Mouse (Mus musculus): Measurements from ENCODE around the gene Zwint.
A peak's percentile ranks its signal among the peaks of the same experiment; 100 is the strongest.

Zwint gene

DNA sequence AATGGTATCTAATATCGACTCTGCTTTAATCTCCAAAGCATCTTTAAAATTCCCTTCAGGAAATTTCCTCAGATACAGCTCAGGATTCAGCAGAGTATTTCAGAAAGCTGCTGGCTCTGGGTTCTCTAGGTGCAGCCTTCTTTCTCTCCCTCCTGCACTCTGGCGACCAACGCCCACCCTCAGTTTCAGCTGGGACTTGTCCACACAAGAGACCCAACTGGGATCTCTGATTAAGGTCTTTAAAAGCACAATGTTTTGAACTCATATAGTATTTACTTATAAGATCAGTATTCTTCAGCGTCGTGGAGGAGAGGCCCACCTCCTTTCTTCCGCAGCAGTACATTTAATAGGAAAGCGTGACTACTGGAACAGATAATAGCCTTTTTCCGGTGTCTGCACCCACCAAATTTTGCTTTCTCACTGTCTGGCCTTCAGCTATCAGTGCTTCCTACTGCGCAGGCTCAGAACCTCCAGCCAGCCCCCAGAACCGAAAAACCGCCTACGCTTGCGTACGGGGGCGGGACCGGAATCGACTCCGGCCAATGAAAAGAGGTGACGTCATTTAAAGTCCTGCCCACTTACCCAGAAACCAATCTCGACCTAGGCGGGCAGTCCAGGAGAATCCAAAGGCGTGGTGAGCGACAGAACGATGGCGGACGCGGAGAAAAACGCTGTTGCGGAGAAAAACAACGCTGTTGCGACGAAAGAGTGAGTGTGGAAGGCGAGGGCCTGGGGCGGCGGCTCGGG is at the start of gene Zwint:
Gene Zwint, plus strand, starts transcription at position 576 of the 747 bp plus-strand sequence.
- peak; percentile 98 for DNase-seq (ENCODE audit: low read depth)

DNA sequence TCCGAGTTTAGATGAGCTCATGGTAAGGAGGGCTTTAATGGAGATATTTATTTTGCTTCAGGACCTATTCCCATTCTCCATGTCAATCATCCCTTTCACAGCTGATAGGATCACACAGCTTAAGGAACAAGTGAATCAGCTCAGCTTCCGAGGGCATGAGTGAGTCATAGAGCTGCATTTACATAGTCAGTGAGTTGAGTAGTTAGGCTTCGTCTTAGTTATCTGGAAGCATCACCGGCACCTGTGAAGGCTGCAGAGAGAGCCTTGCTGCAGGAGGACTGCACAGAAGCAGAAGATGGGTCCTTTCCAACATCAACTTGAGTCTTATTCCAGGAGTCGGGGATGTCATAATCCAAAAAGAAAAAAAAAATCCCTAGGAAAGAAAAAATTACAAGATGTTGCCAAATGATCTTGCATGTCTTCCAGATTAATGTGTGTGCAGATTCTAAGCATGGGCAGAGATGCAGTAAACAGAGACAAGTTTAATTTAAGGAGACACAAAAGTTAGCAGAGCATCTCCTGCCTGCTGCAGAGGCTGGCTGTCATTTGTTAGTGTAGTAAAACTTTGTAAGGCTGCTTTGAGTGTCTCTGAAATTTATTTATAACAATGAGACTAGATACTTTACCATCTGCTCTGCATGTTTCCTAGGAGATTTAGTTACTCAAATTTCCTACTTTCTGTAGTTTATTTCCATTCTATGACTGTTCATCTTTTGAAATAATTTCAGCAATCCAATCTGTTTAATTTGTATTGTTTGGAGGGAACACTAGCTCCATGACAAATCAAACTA is 41.3 kb upstream of the Zwint start:
- no peak for DNase-seq (ENCODE audit: low read depth)

DNA sequence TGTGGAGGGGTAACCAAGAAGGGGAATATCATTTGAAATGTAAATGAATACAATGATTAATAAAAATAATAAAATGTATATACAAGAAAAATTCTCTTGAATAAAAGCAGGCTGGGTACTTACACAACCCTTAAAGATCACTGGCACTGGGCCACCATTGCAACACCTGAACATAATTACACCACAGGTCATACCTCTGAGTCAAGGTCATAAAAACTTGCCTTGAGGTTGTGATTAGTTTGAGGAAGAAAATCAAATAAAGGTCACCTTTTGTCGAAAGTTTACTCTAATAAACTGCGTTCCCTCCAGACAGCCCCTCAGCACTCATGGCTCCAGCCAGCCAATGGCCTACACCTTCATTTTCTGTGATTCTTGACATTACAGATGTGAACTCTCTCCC is 38.5 kb upstream of the Zwint start:
- DNase-seq (ENCODE audit: low read depth) = no peak

DNA sequence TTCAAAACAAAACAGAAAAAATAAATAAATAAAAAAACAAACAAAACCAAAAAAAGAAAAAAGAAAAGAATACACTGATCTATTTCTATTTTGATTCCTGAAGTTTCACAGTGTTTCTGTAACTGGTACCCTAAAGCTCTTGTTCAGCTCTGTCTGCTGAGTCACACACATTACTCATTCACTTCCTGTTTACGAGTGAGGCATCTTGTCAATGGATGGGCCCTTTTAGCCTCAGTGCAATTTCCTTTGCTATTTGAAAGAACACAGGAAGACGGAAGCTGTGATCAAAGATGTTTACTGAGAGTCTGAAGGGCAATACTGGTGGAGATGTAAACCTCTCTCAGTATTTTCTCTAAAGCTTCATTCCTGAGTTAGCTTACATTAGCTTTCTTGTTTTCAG is 34.1 kb upstream of the Zwint start:
- peak; percentile 3 for DNase-seq (ENCODE audit: low read depth)

DNA sequence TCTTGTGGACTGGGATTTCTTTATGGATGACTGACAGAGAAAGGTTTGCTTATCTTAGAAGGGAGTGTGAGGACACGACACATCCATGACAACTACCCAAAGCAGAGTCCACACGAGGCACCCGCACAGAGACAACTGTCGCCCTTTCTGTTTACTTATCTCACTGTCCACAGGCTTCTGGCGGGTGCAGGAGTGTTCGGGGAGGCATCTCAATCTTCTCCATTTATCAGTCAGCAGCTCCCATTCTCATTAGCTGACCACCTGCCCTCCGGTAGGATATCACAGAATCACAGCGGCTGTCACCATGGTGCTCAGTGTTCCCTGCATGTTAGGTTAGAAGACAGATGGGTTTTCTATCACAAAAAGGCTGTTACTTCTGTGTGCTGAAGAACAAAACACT is 31.1 kb upstream of the Zwint start:
- DNase-seq (ENCODE audit: low read depth) = no peak

DNA sequence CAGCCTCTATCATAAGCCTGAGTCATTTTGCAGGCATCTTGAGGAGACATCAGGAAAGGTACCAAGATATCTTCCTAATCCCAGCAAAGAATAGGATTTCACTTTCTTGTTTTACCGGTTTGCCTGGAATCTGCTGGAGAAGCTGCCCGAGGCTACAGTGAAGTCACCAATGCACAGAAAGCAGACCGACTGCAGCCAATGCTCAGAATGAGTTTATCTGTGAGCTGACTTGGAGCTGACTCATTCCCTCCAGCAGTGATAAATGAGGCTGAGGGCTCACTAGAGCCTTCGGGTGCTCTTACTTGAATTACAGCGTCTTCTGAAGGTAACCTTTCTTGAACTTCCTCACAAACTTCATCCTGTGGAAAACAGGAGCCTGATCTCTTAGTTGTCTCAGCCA is 20.5 kb upstream of the Zwint start:
- DNase-seq (ENCODE audit: low read depth) = no peak

DNA sequence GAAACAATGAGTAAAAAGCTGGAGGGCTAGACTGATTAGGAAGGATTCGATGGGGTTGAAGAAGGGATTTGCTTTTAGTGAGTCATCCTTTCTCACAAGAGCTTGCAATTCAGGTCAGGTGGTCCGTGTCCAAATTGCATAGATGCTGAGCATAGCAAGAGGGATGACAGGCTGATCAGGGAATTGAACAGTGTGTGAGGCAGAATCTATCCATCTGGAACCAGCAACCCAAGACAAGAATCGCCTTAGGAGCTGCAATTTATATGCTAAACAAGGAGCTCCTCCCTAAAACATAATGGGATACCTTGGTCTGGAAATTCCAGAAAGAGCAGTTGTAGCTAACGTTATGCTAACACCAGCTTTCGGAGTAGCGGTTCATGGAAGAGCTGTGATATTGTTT is 3.8 kb upstream of the Zwint start:
- no peak for DNase-seq (ENCODE audit: low read depth)

DNA sequence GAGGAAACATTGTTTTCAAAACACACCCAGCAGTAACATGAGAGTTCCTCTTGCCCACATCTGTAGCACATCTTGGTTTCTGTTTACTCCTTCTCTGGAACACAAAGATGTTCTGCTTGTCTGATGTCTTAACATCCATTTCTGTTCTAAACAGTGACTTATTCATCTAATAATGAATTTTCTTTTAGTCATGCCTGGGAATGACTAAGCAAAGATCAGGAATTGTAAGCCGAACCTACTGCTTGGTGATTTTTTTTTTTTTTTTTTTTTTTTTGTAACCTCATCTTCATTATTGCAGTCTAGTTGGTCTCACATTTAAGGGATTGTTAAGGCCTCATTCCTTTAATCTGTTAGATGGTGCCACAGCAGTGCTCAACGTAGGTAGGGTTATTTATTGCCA is 848 bp upstream of the Zwint start:
- DNase-seq (ENCODE audit: low read depth) = no peak

DNA sequence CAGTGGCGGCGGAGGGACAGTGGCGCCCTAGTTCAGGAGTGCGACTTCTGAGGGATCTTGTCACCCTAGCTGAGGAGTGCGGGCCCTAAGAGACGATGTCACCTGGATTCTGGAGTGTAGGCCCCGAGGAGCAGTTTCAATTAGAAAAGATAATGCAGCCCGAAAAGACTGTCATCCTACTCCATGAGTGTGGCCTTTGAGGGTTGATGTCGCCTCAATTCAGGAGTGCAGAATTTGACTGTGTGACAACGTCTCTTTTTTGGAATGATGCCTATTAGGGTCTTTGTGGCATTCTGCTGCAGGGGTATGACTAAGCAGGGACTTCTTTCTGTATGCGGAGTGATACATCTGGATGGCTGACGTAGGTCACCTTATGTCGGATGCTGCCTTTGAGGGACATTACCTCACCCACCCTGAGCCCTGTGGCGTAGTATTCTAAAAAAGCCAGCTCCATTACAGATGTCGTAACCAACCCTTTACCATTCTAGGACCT is 418 bp downstream of the Zwint start:
- DNase-seq (ENCODE audit: low read depth) = peak; percentile 76

DNA sequence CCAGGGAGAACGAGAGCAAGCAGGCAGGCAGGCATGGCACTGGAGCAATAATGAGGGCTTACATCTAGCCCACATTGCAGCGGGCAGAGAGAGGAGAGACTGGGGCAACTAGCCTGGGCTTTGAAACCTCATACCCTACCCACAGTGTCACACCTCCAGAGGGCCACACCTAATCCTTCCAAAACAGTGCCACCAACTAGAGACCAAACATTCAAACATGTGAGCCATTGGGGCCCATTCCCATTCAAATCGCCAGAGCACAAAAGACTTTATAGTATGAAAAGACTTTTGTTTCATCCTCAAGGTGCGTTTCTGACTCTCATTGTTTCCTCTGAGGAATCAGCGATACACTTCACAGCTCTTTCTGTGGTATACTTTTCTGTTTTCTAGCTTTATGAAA is 4.6 kb downstream of the Zwint start:
- DNase-seq (ENCODE audit: low read depth) = no peak

DNA sequence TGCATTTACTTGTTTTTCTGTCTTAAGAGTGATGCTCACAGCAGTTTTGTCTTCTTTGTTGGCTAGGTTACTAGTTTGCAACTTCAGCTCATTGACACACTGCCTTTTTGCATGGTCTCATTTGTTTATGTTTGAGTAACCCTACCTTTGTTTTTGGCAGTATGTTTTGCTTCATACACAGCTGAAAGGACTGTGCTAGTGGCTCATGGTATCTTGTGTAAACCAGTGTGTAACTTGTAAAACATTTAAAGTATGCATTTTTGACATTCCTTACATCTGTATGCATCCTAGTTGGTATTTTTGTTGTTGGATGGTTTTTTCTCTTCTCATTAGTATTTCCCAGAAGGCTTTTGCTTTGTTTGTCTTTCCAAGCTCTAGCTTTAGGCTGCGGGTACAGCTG is 5.7 kb downstream of the Zwint start:
- no peak for DNase-seq (ENCODE audit: low read depth)

DNA sequence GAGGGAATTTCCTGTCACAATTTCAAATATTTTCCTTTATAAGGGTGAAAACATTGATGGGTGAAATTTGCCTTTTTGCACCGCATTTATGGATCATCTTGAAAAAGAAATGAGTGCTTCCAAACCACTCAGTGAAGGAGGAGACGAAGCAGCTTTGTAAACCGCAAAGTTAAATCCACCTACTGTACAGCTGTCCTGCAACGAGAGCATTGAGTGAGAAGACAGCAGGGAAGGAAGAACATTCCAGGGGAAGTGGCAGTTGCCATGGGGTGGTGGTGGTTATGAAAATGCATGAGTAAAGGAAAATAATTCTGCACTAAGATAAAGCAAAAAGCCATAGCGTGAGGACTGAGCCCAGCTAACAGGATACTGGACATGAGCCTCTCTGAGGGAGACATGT is 13.2 kb downstream of the Zwint start:
- no peak for DNase-seq (ENCODE audit: low read depth)

DNA sequence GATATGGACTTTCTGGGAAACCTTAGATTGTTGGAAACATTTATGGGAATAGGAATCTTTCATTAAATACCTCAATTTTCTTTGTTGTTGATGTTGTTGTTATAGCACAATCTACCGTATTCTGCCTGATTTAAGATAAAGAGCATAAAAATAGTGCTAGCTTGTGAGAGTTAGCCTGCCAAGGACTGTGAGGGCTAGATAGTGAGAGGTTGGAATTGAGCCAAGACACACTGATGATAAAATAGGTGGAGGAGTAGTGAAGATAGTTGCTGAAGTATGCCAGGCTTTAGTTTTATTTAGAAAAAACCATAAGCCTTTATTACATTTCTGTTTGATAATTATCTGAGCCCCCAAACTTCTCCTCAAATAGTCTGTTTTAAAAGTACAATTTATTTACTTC is 14.4 kb downstream of the Zwint start:
- no peak for DNase-seq (ENCODE audit: low read depth)

DNA sequence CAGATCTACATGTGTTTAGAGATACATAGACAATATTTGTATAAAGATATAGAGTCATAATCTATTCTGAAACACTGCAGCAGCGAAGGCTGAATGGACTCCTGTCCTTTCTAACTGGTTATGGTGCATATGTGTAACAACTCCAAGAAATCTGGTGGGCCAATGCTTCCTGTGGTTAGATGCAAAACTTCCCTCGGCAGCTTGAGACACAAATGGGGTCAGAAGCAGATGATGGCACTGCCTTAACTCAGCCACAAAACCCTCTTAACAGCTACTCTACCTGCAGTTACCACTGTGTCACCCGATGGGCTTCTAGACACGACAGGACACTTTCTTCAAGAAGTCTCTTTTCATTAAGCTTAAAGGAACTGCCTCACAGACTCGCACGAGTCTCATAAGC is 21.3 kb downstream of the Zwint start:
- no peak for DNase-seq (ENCODE audit: low read depth)

DNA sequence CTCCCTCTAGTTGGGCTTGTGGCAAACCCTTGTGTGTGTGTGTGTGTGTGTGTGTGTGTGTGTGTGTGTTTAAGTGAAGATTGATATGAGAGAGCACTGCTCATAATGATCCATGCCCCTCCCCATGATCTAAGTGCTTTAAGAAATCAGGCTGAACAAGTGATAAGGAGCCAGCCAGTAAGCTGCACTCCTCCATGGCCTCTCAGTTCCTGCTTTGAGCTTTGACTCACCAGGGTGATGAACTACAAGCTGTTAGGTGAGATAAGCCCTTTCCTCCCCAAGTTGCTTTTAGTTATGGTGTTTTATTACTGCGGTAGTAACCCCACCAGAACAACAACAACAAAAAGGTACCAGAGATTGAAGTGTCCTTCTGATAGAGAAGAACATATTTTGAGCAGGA is 21.9 kb downstream of the Zwint start:
- no peak for DNase-seq (ENCODE audit: low read depth)

DNA sequence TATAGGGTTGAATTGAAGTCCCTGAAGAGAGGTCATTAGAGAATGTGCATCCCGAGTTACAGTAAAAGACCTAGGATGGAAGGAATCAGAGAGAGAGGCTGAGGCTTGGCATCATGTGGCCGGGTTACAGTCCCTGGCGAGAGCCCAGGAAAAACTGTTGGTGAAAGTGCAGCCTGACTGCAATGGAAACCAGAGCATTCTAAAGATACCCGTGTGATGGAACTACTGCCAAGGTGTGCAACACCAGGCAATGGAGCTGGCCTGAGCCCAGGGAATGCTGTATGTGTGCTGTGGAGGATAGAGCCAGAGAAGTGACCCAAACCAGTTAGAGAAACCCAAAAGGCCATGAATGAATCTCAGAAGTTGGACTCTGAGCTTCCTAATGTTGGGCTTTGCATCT is 24.4 kb downstream of the Zwint start:
- no peak for DNase-seq (ENCODE audit: low read depth)

DNA sequence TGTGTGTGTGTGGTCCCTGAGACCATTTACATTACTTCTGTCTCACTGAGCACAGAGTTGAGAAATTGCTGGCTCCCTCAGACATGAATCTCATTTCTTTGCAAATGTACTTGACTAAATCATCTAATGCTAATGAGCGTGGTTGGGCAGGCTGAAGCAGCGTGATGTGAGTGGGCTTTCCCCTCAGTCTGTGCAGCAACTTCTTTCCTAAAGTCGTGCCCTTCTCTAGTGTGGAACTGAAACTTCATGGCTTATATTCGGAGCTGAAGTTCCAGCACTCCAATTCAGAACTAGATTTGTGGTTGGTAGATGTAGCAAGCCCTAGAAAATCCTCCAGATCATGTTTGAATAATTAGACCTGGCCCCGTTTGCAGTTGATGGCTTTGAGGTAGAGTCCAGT is 46.4 kb downstream of the Zwint start:
- no peak for DNase-seq (ENCODE audit: low read depth)

DNA sequence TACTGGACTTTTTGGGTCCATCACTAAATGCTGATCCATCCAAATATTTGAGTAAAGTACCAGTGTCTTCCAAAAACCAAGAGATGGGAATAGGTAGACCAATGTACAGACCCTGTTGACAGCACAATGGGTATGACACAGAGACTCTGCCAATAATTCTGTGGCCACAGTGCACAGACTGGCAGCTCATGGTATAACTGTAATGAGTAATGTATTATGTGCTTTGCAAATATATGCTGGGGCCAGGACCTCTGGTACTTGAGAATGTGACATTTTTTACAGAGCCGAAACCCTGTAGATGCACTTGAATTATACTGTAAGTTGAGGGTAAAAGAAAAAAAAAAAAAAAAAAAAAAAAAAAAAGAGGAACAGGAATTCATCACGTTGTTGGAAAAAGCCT is 59.1 kb downstream of the Zwint start:
- no peak for DNase-seq (ENCODE audit: low read depth)

Data from naive thymus-derived CD4-positive, alpha-beta T cell, adult 2 months (primary cell).